Mouse (Mus musculus) heart, embryonic 13.5 days (tissue): ENCODE measurements around the gene Pigs. TPM values are rescaled to one million over a fixed set of nuclear protein-coding genes. Genes with fewer than 3 reads are reported as not detected.

Experiments used
- ATAC-seq: fragments of 200-750 bp; cut with Nextera tagmentation; 2 replicates; pipeline ENCODE4 v1.8.0; 2017; ENCODE audit warnings: moderate TSS enrichment; ENCODE audit not compliant: insufficient number of reproducible peaks, low FRiP score, low TSS enrichment; ENCODE audit errors: extremely low read depth
- H3K27ac ChIP-seq: fragments of 300-500 bp; sonication (generic); replicated peaks from 2 replicates; pipeline ENCODE4 v1.5.1; 2015; ENCODE audit warnings: moderate library complexity, mild to moderate bottlenecking, inconsistent platforms
- H3K27me3 ChIP-seq: fragments of 300-500 bp; sonication (generic); replicated peaks from 2 replicates; pipeline ENCODE4 v1.6.1; 2015; ENCODE audit warnings: mild to moderate bottlenecking, inconsistent platforms
- H3K36me3 ChIP-seq: fragments of 300-500 bp; sonication (generic); 2 replicates; pipeline ENCODE4 v1.6.1; 2015; ENCODE audit warnings: mild to moderate bottlenecking, inconsistent platforms
- H3K4me1 ChIP-seq: fragments of 300-500 bp; sonication (generic); 2 replicates; pipeline ENCODE4 v1.6.1; 2015; ENCODE audit warnings: inconsistent platforms
- H3K4me2 ChIP-seq: fragments of 300-500 bp; sonication (generic); 2 replicates; pipeline ENCODE4 v1.6.1; 2015; ENCODE audit warnings: inconsistent platforms, mild to moderate bottlenecking, moderate library complexity
- H3K4me3 ChIP-seq: fragments of 300-500 bp; sonication (generic); 2 replicates; pipeline ENCODE4 v1.5.1; 2015; ENCODE audit warnings: moderate library complexity, mild to moderate bottlenecking, inconsistent platforms
- H3K9ac ChIP-seq: fragments of 300-500 bp; sonication (generic); 2 replicates; pipeline ENCODE4 v1.6.1; 2015; ENCODE audit warnings: inconsistent platforms, mild to moderate bottlenecking, moderate library complexity
- H3K9me3 ChIP-seq: fragments of 300-500 bp; sonication (generic); 2 replicates; pipeline ENCODE4 v1.6.1; 2016; ENCODE audit warnings: inconsistent platforms
- WGBS: fragments of 180-500 bp; shearing (Covaris S2); methylation state at CpG from one replicate; pipeline ENCODE4 v1.1.7; 2015; ENCODE audit warnings: mixed read lengths; 5-methylcytosine and 5-hydroxymethylcytosine counted together
- polyA plus RNA-seq: library from polyadenylated mRNA; unstranded; fragments of >200 nt; fragmentation: Nextera tagmentation; extraction: Ambion mirVana; gene quantifications from 2 replicates; pipeline ENCODE4 v1.2.1, GENCODE M21; 2015

The Pigs gene
- polyA plus RNA-seq, 1 experiment from 2014 or later = 66.6 TPM

GRCm38 (mm10) chr11:78349441-78350358 is 21.5 kb downstream of the Pigs start:
- Histone ChIP-seq H3K4me3 (no peak overlapping the region), H3K4me2 (no peak overlapping the region), H3K27ac (peak overlapping the region; percentile 49), H3K4me1 (peaks cover 43% of the 10 kb centered on the region), H3K9me3 (no peaks in the 10 kb centered on the region), H3K27me3 (no peaks in the 10 kb centered on the region), H3K9ac (peak overlapping the region; percentile 33; the same call in 1 of the 2 replicates), H3K36me3 (peaks cover 19% of the 10 kb centered on the region)
- WGBS = 65% methylated on average over 4 of the region's 4 CpGs
- no peak for ATAC-seq

GRCm38 (mm10) chr11:78353081-78353480 is 24.9 kb downstream of the Pigs start:
- H3K27ac ChIP-seq = no peak overlapping the region
- 65% methylated on average over 1 of the region's 1 CpGs for WGBS
- no peak overlapping the region for H3K4me3 ChIP-seq
- H3K36me3 ChIP-seq = peaks cover 11% of the 10 kb centered on the region
- no peak overlapping the region for H3K9ac ChIP-seq
- no peak for ATAC-seq
- peaks cover 11% of the 10 kb centered on the region; the same call in 1 of the 2 replicates for H3K27me3 ChIP-seq
- no peak overlapping the region for H3K4me2 ChIP-seq
- no peaks in the 10 kb centered on the region for H3K9me3 ChIP-seq
- peaks cover 17% of the 10 kb centered on the region for H3K4me1 ChIP-seq

GRCm38 (mm10) chr11:78354905-78355304 is 26.7 kb downstream of the Pigs start:
- WGBS = 54% methylated on average over 6 of the region's 6 CpGs
- H3K36me3 ChIP-seq = no peaks in the 10 kb centered on the region

GRCm38 (mm10) chr11:78355471-78356238 is 27.4 kb downstream of the Pigs start:
- no peak overlapping the region for H3K27ac ChIP-seq
- no peak overlapping the region for H3K9ac ChIP-seq
- no peaks in the 10 kb centered on the region for H3K4me1 ChIP-seq
- H3K4me2 ChIP-seq = no peak overlapping the region
- H3K4me3 ChIP-seq = no peak overlapping the region
- ATAC-seq = no peak
- no peaks in the 10 kb centered on the region for H3K9me3 ChIP-seq
- H3K36me3 ChIP-seq = no peaks in the 10 kb centered on the region
- H3K27me3 ChIP-seq = peaks cover 25% of the 10 kb centered on the region
- 32% methylated on average over 4 of the region's 4 CpGs for WGBS

More at GRCm38 (mm10) chr11:78354905-78355304, 26.7 kb downstream of the Pigs start:
- no peak overlapping the region for H3K9ac ChIP-seq
- H3K4me2 ChIP-seq = no peak overlapping the region
- H3K27ac ChIP-seq = no peak overlapping the region
- H3K4me1 ChIP-seq = peaks cover 3% of the 10 kb centered on the region
- ATAC-seq = no peak
- H3K9me3 ChIP-seq = no peaks in the 10 kb centered on the region
- no peak overlapping the region for H3K4me3 ChIP-seq
- peaks cover 25% of the 10 kb centered on the region for H3K27me3 ChIP-seq

- H3K9ac ChIP-seq = no peak overlapping the region
- peaks cover 45% of the 10 kb centered on the region for H3K27me3 ChIP-seq
- H3K4me2 ChIP-seq = no peak overlapping the region
- WGBS = 15% methylated on average over 22 of the region's 22 CpGs
- ATAC-seq = no peak
- no peaks in the 10 kb centered on the region for H3K4me1 ChIP-seq
- H3K4me3 ChIP-seq = no peak overlapping the region
- no peaks in the 10 kb centered on the region for H3K9me3 ChIP-seq
- no peak overlapping the region for H3K27ac ChIP-seq
- no peaks in the 10 kb centered on the region for H3K36me3 ChIP-seq
These were observed 30.3 kb downstream of the Pigs start for GRCm38 (mm10) chr11:78358330-78359007.

GRCm38 (mm10) chr11:78360125-78360788 is 32.0 kb downstream of the Pigs start:
- peak overlapping the region; percentile 46 for H3K4me3 ChIP-seq
- H3K27ac ChIP-seq = no peak overlapping the region
- no peaks in the 10 kb centered on the region for H3K4me1 ChIP-seq
- peak overlapping the region; percentile 73 for H3K4me2 ChIP-seq
- peaks cover 48% of the 10 kb centered on the region for H3K27me3 ChIP-seq
- H3K9ac ChIP-seq = peak overlapping the region; percentile 28; the same call in 1 of the 2 replicates
- H3K36me3 ChIP-seq = no peaks in the 10 kb centered on the region
- 10% methylated on average over 13 of the region's 13 CpGs for WGBS
- no peaks in the 10 kb centered on the region for H3K9me3 ChIP-seq
- ATAC-seq = no peak

GRCm38 (mm10) chr11:78360789-78361131 is 32.5 kb downstream of the Pigs start:
- Histone ChIP-seq H3K36me3 (no peaks in the 10 kb centered on the region), H3K4me1 (no peaks in the 10 kb centered on the region), H3K9ac (no peak overlapping the region), H3K4me3 (no peak overlapping the region), H3K9me3 (no peaks in the 10 kb centered on the region), H3K27ac (no peak overlapping the region), H3K4me2 (peak overlapping the region; percentile 73), H3K27me3 (peaks cover 48% of the 10 kb centered on the region)
- 53% methylated on average over 2 of the region's 2 CpGs for whole genome bisulfite sequencing
- no peak for ATAC-seq

- Histone ChIP-seq H3K4me3 (no peak overlapping the region), H3K27me3 (peaks cover 33% of the 10 kb centered on the region), H3K4me2 (no peak overlapping the region), H3K27ac (no peak overlapping the region), H3K9me3 (no peaks in the 10 kb centered on the region), H3K4me1 (no peaks in the 10 kb centered on the region), H3K36me3 (no peaks in the 10 kb centered on the region), H3K9ac (no peak overlapping the region)
- no peak for ATAC-seq
- WGBS = 72% methylated on average over 13 of the region's 13 CpGs
These were observed 35.2 kb downstream of the Pigs start for GRCm38 (mm10) chr11:78363309-78364007.

GRCm38 (mm10) chr11:78364103-78364502 is 35.9 kb downstream of the Pigs start:
- Histone ChIP-seq H3K27me3 (peaks cover 28% of the 10 kb centered on the region), H3K9ac (no peak overlapping the region), H3K4me1 (no peaks in the 10 kb centered on the region), H3K36me3 (no peaks in the 10 kb centered on the region), H3K4me2 (no peak overlapping the region), H3K27ac (no peak overlapping the region), H3K4me3 (no peak overlapping the region), H3K9me3 (no peaks in the 10 kb centered on the region)
- no peak for ATAC-seq
- 47% methylated on average over 8 of the region's 8 CpGs for WGBS

- Histone ChIP-seq H3K4me2 (no peak overlapping the region), H3K36me3 (no peaks in the 10 kb centered on the region), H3K4me3 (no peak overlapping the region), H3K9me3 (no peaks in the 10 kb centered on the region), H3K9ac (no peak overlapping the region), H3K27ac (no peak overlapping the region), H3K27me3 (peaks cover 11% of the 10 kb centered on the region; the same call in 1 of the 2 replicates), H3K4me1 (no peaks in the 10 kb centered on the region)
- ATAC-seq = no peak
- 84% methylated on average over 15 of the region's 15 CpGs for WGBS
These were observed 39.4 kb downstream of the Pigs start for GRCm38 (mm10) chr11:78367456-78368225.
